Mouse (Mus musculus) adrenal gland, postnatal 0 days (tissue): Measurements from ENCODE around the gene Zfp169. TPM values are rescaled to one million over a fixed set of nuclear protein-coding genes. Genes with fewer than 3 reads are reported as not detected.

ENCODE experiments used
- microRNA-seq: library from miRNA; unstranded; fragments of <30 nt; microRNA quantifications from one replicate; pipeline ENCODE4, GENCODE M21; 2016; ENCODE audit warnings: borderline replicate concordance; ENCODE audit not compliant: insufficient number of aligned reads
- polyA plus RNA-seq: library from polyadenylated mRNA; unstranded; fragments of >200 nt; fragmentation: Nextera tagmentation; extraction: Ambion mirVana; gene quantifications from 2 replicates; pipeline ENCODE4 v1.2.1, GENCODE M21; 2015

The Zfp169 gene
- 1.2 and 1.4 TPM in 2 replicates for polyA plus RNA-seq

DNA sequence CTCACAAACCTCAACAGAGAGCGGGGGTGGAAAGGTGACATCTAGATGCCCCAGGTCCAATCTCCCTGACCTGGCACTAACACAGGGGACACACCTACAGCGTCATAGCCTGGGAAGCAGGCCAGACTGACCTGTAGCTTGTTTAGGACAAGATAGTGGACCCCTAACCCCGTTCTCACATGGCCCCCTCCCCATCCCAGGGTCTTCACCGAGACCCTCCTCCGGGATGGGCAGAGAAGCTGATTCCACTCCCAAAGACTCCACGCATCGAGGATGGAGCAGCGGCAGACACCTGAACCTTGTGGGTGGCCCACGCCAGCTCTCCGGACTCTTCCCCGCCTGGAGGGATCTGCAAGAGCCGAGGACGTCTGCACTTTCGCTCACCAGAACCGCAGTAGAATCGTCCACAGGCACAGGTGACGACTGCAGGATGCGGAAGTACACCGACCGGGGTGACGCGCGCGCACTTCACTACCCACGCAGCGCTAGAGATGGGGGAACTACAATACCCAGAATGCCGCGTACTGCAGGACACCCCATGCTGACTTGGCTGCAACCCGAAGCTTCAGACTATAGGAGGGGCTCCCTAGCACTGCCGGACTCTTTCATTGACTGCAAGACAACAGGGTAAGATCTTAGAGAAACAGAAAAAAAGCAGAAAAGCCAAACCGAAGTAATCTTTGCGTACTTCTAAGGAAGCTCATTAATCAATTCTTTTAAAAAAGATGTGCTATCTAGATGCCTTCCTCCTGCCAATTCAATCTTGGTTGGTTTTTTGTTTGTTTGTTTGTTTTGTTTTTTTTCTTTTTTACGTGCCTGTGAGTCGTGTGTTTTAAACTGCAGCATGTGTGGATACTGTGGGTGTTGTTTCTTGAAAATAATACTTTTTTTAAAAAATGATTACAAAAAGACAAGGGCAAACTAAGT is at the start of gene Zfp169, which contains the start of gene A830005F24Rik:
TSS of gene Zfp169 (minus strand) at position 449 of the 927 bp plus-strand sequence.
TSS of gene A830005F24Rik (plus strand) at position 568 of the 927 bp plus-strand sequence.

Small RNA genes within 50 kb of the gene (microRNA-seq; reads per million reads assigned to microRNA genes)
- gene Gm24111: not detected
- gene Mirlet7a-1: 580 reads per million, percentile 69 among the genes with 10 or more reads in this experiment
- 34,382 reads per million, percentile 97 among the genes with 10 or more reads in this experiment for gene Mirlet7d
- gene Mirlet7f-1: not detected

Other genes with a start within 250 kb of the Zfp169 start
- 0.27 TPM in 1 of 2 replicates, not detected in the other for gene A830005F24Rik, start 119 bp upstream of the Zfp169 start, polyA plus RNA-seq
- 6.0 and 7.1 TPM in 2 replicates for gene Ptpdc1, start 112.2 kb upstream of the Zfp169 start, polyA plus RNA-seq
- 0.18 and 0.41 TPM in 2 replicates for gene Barx1, start 149.5 kb upstream of the Zfp169 start, polyA plus RNA-seq